Mouse (Mus musculus) kidney, postnatal 0 days (tissue): ENCODE measurements around the gene Fam173b. TPM values are rescaled to one million over a fixed set of nuclear protein-coding genes. Genes with fewer than 3 reads are reported as not detected.

Experiments
- ATAC-seq: fragments of 200-750 bp; cut with Nextera tagmentation; replicated peaks from 2 replicates; pipeline ENCODE4 v1.8.0; 2017; ENCODE audit warnings: low read depth, moderate number of reproducible peaks, moderate TSS enrichment, moderate library complexity; ENCODE audit not compliant: low FRiP score
- DNase-seq: peaks from one replicate; pipeline ENCODE4 v3.0.0-alpha.2; 2016; ENCODE audit warnings: low spot score
- H3K27ac ChIP-seq: fragments of 300-500 bp; sonication (generic); 2 replicates; pipeline ENCODE4 v1.5.1; 2014; ENCODE audit warnings: mild to moderate bottlenecking
- H3K27me3 ChIP-seq: fragments of 300-500 bp; sonication (generic); 2 replicates; pipeline ENCODE4 v1.6.1; 2014; ENCODE audit warnings: low read length, mixed read lengths; ENCODE audit not compliant: insufficient read depth
- H3K36me3 ChIP-seq: fragments of 300-500 bp; sonication (generic); 2 replicates; pipeline ENCODE4 v1.6.1; 2014; ENCODE audit warnings: low read length, mixed read lengths; ENCODE audit not compliant: insufficient read depth
- H3K4me1 ChIP-seq: fragments of 300-500 bp; sonication (generic); replicated peaks from 2 replicates; pipeline ENCODE4 v1.6.1; 2014; ENCODE audit warnings: antibody characterized with exemption, low read length, mixed read lengths; ENCODE audit not compliant: insufficient read depth
- H3K4me2 ChIP-seq: fragments of 300-500 bp; sonication (generic); 2 replicates; pipeline ENCODE4 v1.6.1; 2014; ENCODE audit warnings: mild to moderate bottlenecking, low read length, moderate library complexity, mixed read lengths
- H3K4me3 ChIP-seq: fragments of 300-500 bp; sonication (generic); replicated peaks from 2 replicates; pipeline ENCODE4 v1.5.1; 2014; ENCODE audit warnings: low read depth, low read length
- H3K9ac ChIP-seq: fragments of 300-500 bp; sonication (generic); 2 replicates; pipeline ENCODE4 v1.6.1; 2014; ENCODE audit warnings: low read depth, low read length
- H3K9me3 ChIP-seq: fragments of 300-500 bp; sonication (generic); replicated peaks from 2 replicates; pipeline ENCODE4 v1.6.1; 2016; ENCODE audit warnings: low read length, inconsistent platforms, mixed read lengths
- CTCF ChIP-seq: IDR thresholded peaks from 2 replicates; pipeline ENCODE4 v1.5.1; 2016; ENCODE audit warnings: antibody characterized with exemption, low read depth, mild to moderate bottlenecking, moderate library complexity
- WGBS: fragments of 180-500 bp; shearing (Covaris S2); extraction: QIAGEN DNeasy Blood & Tissue Kit; methylation state at CpG from one replicate; pipeline ENCODE4 v1.1.7; 2014; 5-methylcytosine and 5-hydroxymethylcytosine counted together
- polyA plus RNA-seq: library from polyadenylated mRNA; unstranded; fragments of >200 nt; fragmentation: Nextera tagmentation; extraction: Ambion mirVana; gene quantifications from 2 replicates; pipeline ENCODE4 v1.2.1, GENCODE M21; 2015

Gene Fam173b
- polyA plus RNA-seq, 1 experiment from 2014 or later, result 14.6 TPM

DNA sequence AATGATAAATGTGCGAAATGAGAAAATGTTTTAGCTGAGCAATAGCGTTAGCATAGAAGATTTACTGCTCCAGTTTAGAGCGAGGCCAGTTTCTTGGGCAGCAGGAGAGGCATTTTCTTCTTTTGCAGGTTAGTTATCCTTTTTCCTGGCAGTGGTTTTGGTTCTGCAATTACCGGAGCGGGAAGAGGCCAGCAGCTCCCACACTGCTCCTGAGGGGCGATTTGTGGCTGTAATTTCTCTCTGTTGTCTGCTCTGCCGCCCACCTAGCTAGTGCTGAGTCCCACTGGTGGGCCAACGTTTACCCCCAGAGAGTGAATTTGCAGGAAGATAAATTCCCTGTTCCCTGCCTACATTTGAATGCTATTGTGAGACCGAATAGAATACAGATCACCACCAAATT, 59.2 kb downstream of the Fam173b start:
- 39% methylated on average over 9 of the region's 9 CpGs for WGBS
- TF ChIP-seq CTCF, result no peak
- DNase-seq (peak; percentile 77), ATAC-seq (no peak; the same call in 1 of the 2 replicates)
- Histone ChIP-seq H3K4me2 (no peak overlapping the region), H3K9ac (no peak overlapping the region), H3K27me3 (no peaks in the 10 kb centered on the region), H3K27ac (no peak overlapping the region), H3K9me3 (no peaks in the 10 kb centered on the region), H3K4me3 (no peak overlapping the region), H3K4me1 (no peaks in the 10 kb centered on the region), H3K36me3 (no peaks in the 10 kb centered on the region)

DNA sequence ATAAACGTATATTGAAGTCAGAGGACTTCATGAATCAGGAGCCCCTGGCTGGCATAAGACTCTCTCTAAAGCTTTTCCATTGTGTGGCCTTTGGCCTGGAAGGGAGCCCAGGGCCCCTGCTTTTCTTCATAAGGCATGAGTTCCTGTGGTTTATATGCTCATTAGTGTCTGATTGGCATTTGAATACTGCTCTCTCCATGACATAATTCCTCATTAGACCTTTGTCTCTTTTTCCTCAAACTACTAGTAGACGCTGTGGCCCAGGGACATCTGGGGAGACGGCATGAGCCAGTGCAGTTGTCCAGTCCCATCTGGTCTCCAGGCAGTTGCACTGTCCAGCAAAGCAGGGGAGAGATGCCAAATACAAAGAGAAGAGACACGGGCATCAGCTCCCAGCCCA, 60.1 kb downstream of the Fam173b start:
- Histone ChIP-seq H3K27me3 (no peaks in the 10 kb centered on the region), H3K9me3 (no peaks in the 10 kb centered on the region), H3K4me1 (no peaks in the 10 kb centered on the region), H3K4me2 (no peak overlapping the region), H3K4me3 (no peak overlapping the region), H3K27ac (no peak overlapping the region), H3K36me3 (no peaks in the 10 kb centered on the region), H3K9ac (no peak overlapping the region)
- WGBS, result 85% methylated on average over 4 of the region's 4 CpGs
- no peak for DNase-seq
- no peak for TF ChIP-seq CTCF
- no peak for ATAC-seq

DNA sequence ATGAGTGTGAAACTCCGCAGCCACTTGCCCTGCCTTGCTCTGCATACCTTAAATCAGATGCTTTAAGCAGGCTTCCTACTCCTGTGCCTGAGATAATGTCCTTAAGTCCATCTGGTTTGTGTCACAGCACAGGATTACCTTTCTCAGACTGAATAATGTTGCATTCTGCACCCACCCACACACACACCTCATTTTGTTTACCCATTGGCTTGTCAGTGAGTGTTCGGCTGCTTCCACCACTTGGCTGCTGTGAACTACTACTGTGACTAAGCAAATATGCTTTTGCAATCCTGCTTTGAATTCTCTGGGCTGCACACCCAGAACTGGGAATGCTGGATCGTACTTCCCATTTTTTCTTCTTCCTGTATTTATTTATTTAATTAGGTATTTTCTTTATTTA, 61.4 kb downstream of the Fam173b start:
- Histone ChIP-seq H3K27me3 (no peaks in the 10 kb centered on the region), H3K4me1 (no peaks in the 10 kb centered on the region), H3K4me2 (no peak overlapping the region), H3K27ac (no peak overlapping the region), H3K36me3 (no peaks in the 10 kb centered on the region), H3K9ac (no peak overlapping the region), H3K9me3 (no peaks in the 10 kb centered on the region), H3K4me3 (no peak overlapping the region)
- no peak for TF ChIP-seq CTCF
- ATAC-seq, result no peak
- no peak for DNase-seq
- WGBS, result 73% methylated on average over 3 of the region's 3 CpGs

Other genes with a start within 250 kb of the Fam173b start
- 10.5 and 12.0 TPM in 2 replicates for gene Ankrd33b, start 234.1 kb upstream of the Fam173b start, polyA plus RNA-seq
- 5.2 and 5.8 TPM in 2 replicates for gene Ropn1l, start 148.1 kb upstream of the Fam173b start, polyA plus RNA-seq
- gene March6, start 70.8 kb upstream of the Fam173b start, polyA plus RNA-seq, result 24.9 and 27.6 TPM in 2 replicates
- 60.0 and 66.9 TPM in 2 replicates for gene Cmbl, start 36.5 kb upstream of the Fam173b start, polyA plus RNA-seq
- gene Cct5, start within 50 bp of the Fam173b start, polyA plus RNA-seq, result 429 and 450 TPM in 2 replicates